Mouse (Mus musculus) C2C12 (cell line): Measurements from ENCODE around the gene Gpha2. TPM values are rescaled to one million over a fixed set of nuclear protein-coding genes. Genes with fewer than 3 reads are reported as not detected.

Experiments
- H3K27me3 ChIP-seq: one replicate; pipeline ENCODE4 v1.6.1; 2011; ENCODE audit not compliant: control insufficient read depth, insufficient read depth, insufficient read length
- H3K36me3 ChIP-seq: one replicate; pipeline ENCODE4 v1.6.1; 2011; ENCODE audit not compliant: control insufficient read depth, insufficient read depth
- H3K4me3 ChIP-seq: one replicate; pipeline ENCODE4 v1.5.1; 2011; ENCODE audit warnings: mild to moderate bottlenecking, control low read depth; ENCODE audit not compliant: poor library complexity, insufficient read depth, severe bottlenecking
- H3K79me2 ChIP-seq: one replicate; pipeline ENCODE4 v1.6.1; 2011; ENCODE audit not compliant: control insufficient read depth, insufficient read depth
- H3K79me3 ChIP-seq: one replicate; pipeline ENCODE4 v1.6.1; 2011; ENCODE audit warnings: low read depth, control low read depth
- H3ac ChIP-seq: one replicate; pipeline ENCODE3; 2011; ENCODE audit warnings: low read depth; ENCODE audit not compliant: control insufficient read depth, insufficient read length
- CEBPB ChIP-seq: IDR thresholded peaks from one replicate; pipeline ENCODE4 v1.6.1; 2011; ENCODE audit warnings: low read depth, mild to moderate bottlenecking, control low read depth, moderate library complexity
- CTCF ChIP-seq: IDR thresholded peaks from one replicate; pipeline ENCODE4 v1.5.1; 2011; ENCODE audit not compliant: control insufficient read depth, insufficient read depth, insufficient read length
- FOSL1 ChIP-seq: IDR thresholded peaks from one replicate; pipeline ENCODE4 v1.8.0; 2011; ENCODE audit warnings: mild to moderate bottlenecking, low read length; ENCODE audit not compliant: poor library complexity, insufficient read depth, severe bottlenecking
- MAX ChIP-seq: IDR thresholded peaks from one replicate; pipeline ENCODE4 v1.6.1; 2011; ENCODE audit warnings: mild to moderate bottlenecking, control low read depth
- MYOD1 ChIP-seq: IDR thresholded peaks from one replicate; pipeline ENCODE4 v1.6.1; 2011; ENCODE audit warnings: low read depth; ENCODE audit not compliant: control insufficient read depth, insufficient read length
- MYOG ChIP-seq: IDR thresholded peaks from one replicate; pipeline ENCODE4 v1.6.1; 2011; ENCODE audit not compliant: control insufficient read depth, insufficient read length; ENCODE audit errors: extremely low read depth
- USF1 ChIP-seq: IDR thresholded peaks from one replicate; pipeline ENCODE4 v1.6.1; 2011; ENCODE audit warnings: low read depth, mild to moderate bottlenecking, control low read depth, moderate library complexity
- polyA plus RNA-seq: library from polyadenylated mRNA; unstranded; fragments of >200 nt; fragmentation: generic; extraction: Trizol; gene quantifications from one replicate; pipeline ENCODE4 v1.2.1, GENCODE M21; 2012; ENCODE audit warnings: missing spikeins

The Gpha2 gene
- polyA plus RNA-seq, 1 experiment: 0.13 TPM

DNA sequence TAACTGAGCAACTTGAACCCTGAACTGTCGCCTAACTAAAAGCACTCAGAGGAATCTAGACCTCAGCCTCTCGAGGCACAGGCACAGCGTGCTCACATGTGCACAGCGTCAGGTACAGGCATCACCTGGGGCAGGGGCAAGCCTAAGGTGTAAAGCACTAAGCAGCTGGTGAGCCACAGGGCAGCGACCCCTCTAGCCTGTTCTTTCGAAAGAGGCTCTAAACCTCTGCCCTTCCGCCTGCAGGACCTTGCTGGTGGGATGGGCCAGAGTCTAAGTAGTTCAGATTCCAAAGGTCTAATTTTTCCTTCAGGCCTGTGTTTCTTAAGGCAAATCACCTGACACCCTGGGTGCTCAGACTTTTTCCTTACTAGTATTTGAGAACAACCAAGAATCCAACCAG, 45.9 kb downstream of the Gpha2 start:
- Histone ChIP-seq H3ac (no peak overlapping the region), H3K4me3 (no peak overlapping the region), H3K36me3 (no peaks in the 10 kb centered on the region), H3K79me3 (peaks cover 2% of the 10 kb centered on the region), H3K79me2 (peaks cover 11% of the 10 kb centered on the region), H3K27me3 (no peaks in the 10 kb centered on the region)
- no peak for TF ChIP-seq FOSL1
- TF ChIP-seq MYOG: no peak

DNA sequence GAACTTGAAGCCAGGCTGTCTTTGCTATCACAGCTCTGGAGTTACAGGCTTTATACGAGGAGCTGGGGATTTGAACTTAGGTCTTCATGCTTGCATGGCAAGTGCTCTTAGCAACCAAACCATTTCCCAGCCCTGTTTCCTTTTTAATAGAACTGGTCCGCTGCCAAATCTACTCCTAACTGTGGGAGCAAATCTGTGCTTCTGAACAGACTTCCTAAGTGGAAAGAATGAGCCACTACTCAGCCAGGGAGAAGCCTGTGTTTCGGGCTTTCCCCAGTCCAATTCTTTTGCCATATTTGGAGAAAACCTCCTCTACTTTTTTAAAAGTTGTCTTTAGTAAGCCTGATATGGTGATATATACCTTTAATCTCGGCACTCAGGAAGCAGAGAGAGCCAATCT, 46.6 kb downstream of the Gpha2 start:
- Histone ChIP-seq H3K36me3 (no peaks in the 10 kb centered on the region), H3ac (no peak overlapping the region), H3K79me2 (peaks cover 18% of the 10 kb centered on the region), H3K27me3 (no peaks in the 10 kb centered on the region), H3K4me3 (no peak overlapping the region), H3K79me3 (peaks cover 7% of the 10 kb centered on the region)
- TF ChIP-seq CEBPB (no peak), MAX (no peak), MYOD1 (no peak), MYOG (no peak), USF1 (no peak), FOSL1 (no peak)

DNA sequence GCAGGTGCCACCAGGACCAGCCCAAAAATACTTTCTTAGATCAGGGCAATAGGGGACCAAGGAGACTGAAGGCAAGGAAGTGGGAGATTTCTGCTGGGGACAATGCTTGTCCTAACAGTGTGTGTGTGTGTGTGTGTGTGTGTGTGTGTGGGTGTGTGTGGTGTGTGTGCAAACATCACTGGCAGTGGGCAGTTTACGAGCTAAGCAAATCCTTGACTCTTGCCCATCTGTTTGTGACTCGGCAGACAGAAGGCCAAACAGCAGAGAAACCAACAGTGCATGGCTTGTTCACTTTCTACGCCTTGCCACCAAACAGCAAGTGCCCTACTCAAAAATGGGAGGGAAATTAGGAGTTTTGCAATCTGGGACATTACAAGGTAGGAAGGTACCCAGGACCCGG, 47.4 kb downstream of the Gpha2 start:
- Histone ChIP-seq H3K79me3 (peaks cover 11% of the 10 kb centered on the region), H3K36me3 (no peaks in the 10 kb centered on the region), H3K27me3 (no peaks in the 10 kb centered on the region), H3K79me2 (peaks cover 25% of the 10 kb centered on the region), H3K4me3 (no peak overlapping the region), H3ac (no peak overlapping the region)
- TF ChIP-seq CTCF (no peak), MAX (no peak), FOSL1 (no peak), USF1 (no peak)

DNA sequence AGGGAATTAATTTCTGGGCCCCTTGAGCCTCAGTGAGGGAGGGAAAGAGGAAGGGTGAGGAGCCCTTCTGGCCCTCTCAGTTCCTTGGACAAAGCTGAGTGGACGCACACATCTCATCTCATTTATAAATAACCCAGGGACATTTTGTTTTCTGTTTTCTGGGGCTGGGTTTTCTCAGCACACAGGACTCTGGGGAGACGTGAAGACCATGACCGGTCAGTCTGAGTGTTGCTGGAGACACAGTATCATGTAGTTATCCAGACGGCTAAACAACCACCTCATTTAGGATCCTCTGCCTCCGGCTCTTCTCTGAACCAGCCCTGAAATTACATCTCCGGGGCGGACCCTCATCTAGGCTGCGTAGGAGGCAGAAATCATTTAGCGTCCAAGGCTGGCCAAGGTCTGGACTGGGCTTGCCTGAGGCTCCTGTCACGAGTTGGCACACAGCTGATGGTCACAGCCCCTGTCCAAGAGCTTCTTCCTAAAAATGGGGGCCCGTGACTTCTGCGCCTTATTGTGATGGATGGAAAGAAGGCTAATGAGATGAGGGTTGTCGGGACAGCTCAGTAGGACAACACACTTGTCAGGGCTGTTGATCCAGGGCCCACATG, 47.9 kb downstream of the Gpha2 start:
- Histone ChIP-seq H3K4me3 (no peak overlapping the region), H3K79me2 (peaks cover 30% of the 10 kb centered on the region), H3K79me3 (peaks cover 16% of the 10 kb centered on the region), H3ac (no peak overlapping the region), H3K36me3 (peaks cover 2% of the 10 kb centered on the region), H3K27me3 (no peaks in the 10 kb centered on the region)
- TF ChIP-seq CTCF: no peak
- no peak for TF ChIP-seq CEBPB
- TF ChIP-seq MYOG: no peak
- no peak for TF ChIP-seq USF1
- TF ChIP-seq FOSL1: no peak
- no peak for TF ChIP-seq MYOD1
- no peak for TF ChIP-seq MAX

DNA sequence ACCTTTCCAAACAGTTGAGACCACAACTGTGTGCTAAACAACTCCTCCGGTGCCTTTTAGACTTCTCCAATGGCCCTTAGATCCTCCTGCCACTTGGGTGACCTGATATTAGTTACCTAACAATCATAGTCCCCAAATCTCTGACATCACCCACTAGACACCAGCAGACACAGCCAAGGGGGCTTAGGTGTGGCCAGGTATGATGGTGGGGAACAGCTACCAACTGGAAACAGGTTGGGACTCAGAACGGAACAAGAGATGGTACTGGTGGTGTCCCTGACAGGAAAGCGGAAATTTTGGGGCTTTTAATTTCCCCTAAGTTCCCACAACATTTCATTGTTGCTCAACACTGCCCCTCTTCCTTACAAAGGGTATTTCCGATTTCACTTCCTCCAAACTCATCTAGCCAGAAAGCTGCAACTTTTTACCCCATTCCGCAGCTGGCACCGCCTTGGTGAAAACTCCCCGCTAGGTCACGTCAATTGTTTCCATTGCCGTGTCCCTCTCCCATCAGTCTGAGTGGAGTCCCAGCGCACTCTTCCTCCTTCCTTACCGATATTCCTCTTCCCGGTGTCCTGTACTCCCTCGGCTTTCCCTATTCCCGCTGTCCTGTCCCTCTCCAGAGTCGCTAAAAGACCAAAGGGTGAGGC, 49.7 kb downstream of the Gpha2 start:
- H3ac ChIP-seq: peak overlapping the region; percentile 76
- peaks cover 20% of the 10 kb centered on the region for H3K36me3 ChIP-seq
- TF ChIP-seq CTCF: no peak
- TF ChIP-seq FOSL1: no peak
- TF ChIP-seq MYOG: no peak
- TF ChIP-seq CEBPB: no peak
- TF ChIP-seq MAX: no peak
- TF ChIP-seq USF1: no peak
- no peak for TF ChIP-seq MYOD1
- peaks cover 34% of the 10 kb centered on the region for H3K79me3 ChIP-seq
- no peaks in the 10 kb centered on the region for H3K27me3 ChIP-seq
- peak overlapping the region; percentile 29 for H3K4me3 ChIP-seq
- peaks cover 48% of the 10 kb centered on the region for H3K79me2 ChIP-seq
